Mouse (Mus musculus) kidney, postnatal 0 days (tissue): ENCODE measurements around the gene Igfbp6. TPM values are rescaled to one million over a fixed set of nuclear protein-coding genes. Genes with fewer than 3 reads are reported as not detected.
"Not testable (repeated sequence)": the region's sequence is repeated elsewhere in the genome, so short reads cannot be mapped to it uniquely, and the experiment has no call there.

Source experiments
- ATAC-seq: fragments of 200-750 bp; cut with Nextera tagmentation; replicated peaks from 2 replicates; pipeline ENCODE4 v1.8.0; 2017; ENCODE audit warnings: low read depth, moderate number of reproducible peaks, moderate TSS enrichment, moderate library complexity; ENCODE audit not compliant: low FRiP score
- DNase-seq: peaks from one replicate; pipeline ENCODE4 v3.0.0-alpha.2; 2016; ENCODE audit warnings: low spot score
- H3K27ac ChIP-seq: fragments of 300-500 bp; sonication (generic); 2 replicates; pipeline ENCODE4 v1.5.1; 2014; ENCODE audit warnings: mild to moderate bottlenecking
- H3K27me3 ChIP-seq: fragments of 300-500 bp; sonication (generic); 2 replicates; pipeline ENCODE4 v1.6.1; 2014; ENCODE audit warnings: low read length, mixed read lengths; ENCODE audit not compliant: insufficient read depth
- H3K36me3 ChIP-seq: fragments of 300-500 bp; sonication (generic); 2 replicates; pipeline ENCODE4 v1.6.1; 2014; ENCODE audit warnings: low read length, mixed read lengths; ENCODE audit not compliant: insufficient read depth
- H3K4me1 ChIP-seq: fragments of 300-500 bp; sonication (generic); replicated peaks from 2 replicates; pipeline ENCODE4 v1.6.1; 2014; ENCODE audit warnings: antibody characterized with exemption, low read length, mixed read lengths; ENCODE audit not compliant: insufficient read depth
- H3K4me2 ChIP-seq: fragments of 300-500 bp; sonication (generic); 2 replicates; pipeline ENCODE4 v1.6.1; 2014; ENCODE audit warnings: mild to moderate bottlenecking, low read length, moderate library complexity, mixed read lengths
- H3K4me3 ChIP-seq: fragments of 300-500 bp; sonication (generic); replicated peaks from 2 replicates; pipeline ENCODE4 v1.5.1; 2014; ENCODE audit warnings: low read depth, low read length
- H3K9ac ChIP-seq: fragments of 300-500 bp; sonication (generic); 2 replicates; pipeline ENCODE4 v1.6.1; 2014; ENCODE audit warnings: low read depth, low read length
- H3K9me3 ChIP-seq: fragments of 300-500 bp; sonication (generic); replicated peaks from 2 replicates; pipeline ENCODE4 v1.6.1; 2016; ENCODE audit warnings: low read length, inconsistent platforms, mixed read lengths
- CTCF ChIP-seq: IDR thresholded peaks from 2 replicates; pipeline ENCODE4 v1.5.1; 2016; ENCODE audit warnings: antibody characterized with exemption, low read depth, mild to moderate bottlenecking, moderate library complexity
- WGBS: fragments of 180-500 bp; shearing (Covaris S2); extraction: QIAGEN DNeasy Blood & Tissue Kit; methylation state at CpG from one replicate; pipeline ENCODE4 v1.1.7; 2014; 5-methylcytosine and 5-hydroxymethylcytosine counted together
- polyA plus RNA-seq: library from polyadenylated mRNA; unstranded; fragments of >200 nt; fragmentation: Nextera tagmentation; extraction: Ambion mirVana; gene quantifications from 2 replicates; pipeline ENCODE4 v1.2.1, GENCODE M21; 2015

The Igfbp6 gene
- polyA plus RNA-seq, 1 experiment from 2014 or later, result 28.3 TPM

DNA sequence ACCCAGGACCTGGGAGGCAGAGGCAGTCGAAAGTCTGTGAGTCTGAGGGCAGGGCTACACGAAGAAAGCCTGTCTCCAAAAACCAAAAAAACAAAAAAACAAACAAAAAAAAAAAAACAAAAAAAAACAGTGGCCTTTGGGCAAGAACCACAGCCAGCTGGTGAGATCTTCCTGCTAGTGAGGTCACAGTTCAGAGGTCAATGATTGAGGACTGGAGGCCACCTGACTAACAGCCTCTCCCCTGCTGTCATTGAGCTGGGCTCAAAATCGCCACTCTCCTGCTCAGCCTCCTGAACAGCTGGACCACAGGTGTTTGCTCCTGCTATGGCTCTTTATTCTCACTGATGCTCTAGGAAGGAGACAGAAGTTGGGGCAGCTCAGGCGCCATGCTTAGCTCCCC, 8.5 kb downstream of the Igfbp6 start:
- Histone ChIP-seq H3K36me3 (no peaks in the 10 kb centered on the region), H3K4me1 (0 out of 2 replicates have a peak, but pooled peaks cover 3% of the 10 kb centered on the region), H3K4me2 (no peak overlapping the region), H3K9me3 (no peaks in the 10 kb centered on the region), H3K4me3 (no peak overlapping the region), H3K27me3 (no peaks in the 10 kb centered on the region), H3K9ac (no peak overlapping the region), H3K27ac (no peak overlapping the region)
- no peak for ATAC-seq
- TF ChIP-seq CTCF, result no peak
- WGBS, result 31% methylated on average over 4 of the region's 4 CpGs
- no peak for DNase-seq

DNA sequence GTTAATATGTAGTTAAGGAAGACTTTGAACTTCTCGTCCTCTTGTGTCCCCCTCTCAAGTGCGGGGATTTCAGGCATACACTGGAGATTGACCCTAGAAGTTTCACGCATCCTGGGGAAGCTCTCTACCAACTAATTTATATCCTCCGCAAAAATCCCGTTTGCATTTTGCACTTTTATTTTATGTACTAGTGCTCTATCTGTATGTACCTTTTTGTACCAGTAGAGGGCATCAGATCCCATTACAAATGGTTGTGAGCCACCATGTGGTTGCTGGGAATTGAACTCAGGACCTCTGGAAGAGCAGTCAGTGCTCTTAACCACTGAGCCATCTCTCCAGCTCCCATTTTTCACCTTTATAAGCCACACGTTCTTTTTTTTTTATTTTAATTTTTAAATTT, 10.8 kb downstream of the Igfbp6 start:
- not testable (repeated sequence) for H3K9me3 ChIP-seq, H3K4me3 ChIP-seq, H3K4me2 ChIP-seq, H3K27me3 ChIP-seq, H3K9ac ChIP-seq, H3K36me3 ChIP-seq, H3K27ac ChIP-seq, ATAC-seq, H3K4me1 ChIP-seq, DNase-seq
- 88% methylated on average over 6 of the region's 6 CpGs for WGBS
- peak; percentile 34 for TF ChIP-seq CTCF

DNA sequence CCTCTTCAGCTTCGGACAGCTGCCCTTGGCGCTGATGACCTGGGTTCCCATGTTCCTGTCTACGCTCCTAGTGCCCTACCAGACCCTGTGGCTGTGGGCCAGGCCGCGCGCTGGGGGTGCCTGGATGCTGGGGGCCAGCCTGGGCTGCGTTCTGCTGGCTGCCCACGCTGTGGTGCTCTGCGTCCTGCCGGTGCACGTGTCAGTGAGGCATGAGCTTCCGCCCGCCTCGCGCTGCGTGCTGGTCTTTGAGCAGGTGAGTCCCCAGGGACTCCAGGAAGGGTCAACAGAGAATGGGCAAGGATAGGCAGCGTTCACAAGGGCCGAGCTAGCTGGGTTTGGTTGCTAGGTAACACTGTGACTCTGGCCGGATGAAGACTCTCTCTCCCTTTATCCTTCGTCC, 12.7 kb downstream of the Igfbp6 start:
- 49% methylated on average over 20 of the region's 20 CpGs for WGBS
- DNase-seq (no peak), ATAC-seq (no peak)
- H3K4me1 ChIP-seq, result no peaks in the 10 kb centered on the region
- H3K27ac ChIP-seq, result no peak overlapping the region
- no peaks in the 10 kb centered on the region for H3K36me3 ChIP-seq
- TF ChIP-seq CTCF, result no peak
- no peak overlapping the region for H3K9ac ChIP-seq
- no peaks in the 10 kb centered on the region for H3K27me3 ChIP-seq
- H3K4me2 ChIP-seq, result no peak overlapping the region
- no peaks in the 10 kb centered on the region for H3K9me3 ChIP-seq
- H3K4me3 ChIP-seq, result no peak overlapping the region

DNA sequence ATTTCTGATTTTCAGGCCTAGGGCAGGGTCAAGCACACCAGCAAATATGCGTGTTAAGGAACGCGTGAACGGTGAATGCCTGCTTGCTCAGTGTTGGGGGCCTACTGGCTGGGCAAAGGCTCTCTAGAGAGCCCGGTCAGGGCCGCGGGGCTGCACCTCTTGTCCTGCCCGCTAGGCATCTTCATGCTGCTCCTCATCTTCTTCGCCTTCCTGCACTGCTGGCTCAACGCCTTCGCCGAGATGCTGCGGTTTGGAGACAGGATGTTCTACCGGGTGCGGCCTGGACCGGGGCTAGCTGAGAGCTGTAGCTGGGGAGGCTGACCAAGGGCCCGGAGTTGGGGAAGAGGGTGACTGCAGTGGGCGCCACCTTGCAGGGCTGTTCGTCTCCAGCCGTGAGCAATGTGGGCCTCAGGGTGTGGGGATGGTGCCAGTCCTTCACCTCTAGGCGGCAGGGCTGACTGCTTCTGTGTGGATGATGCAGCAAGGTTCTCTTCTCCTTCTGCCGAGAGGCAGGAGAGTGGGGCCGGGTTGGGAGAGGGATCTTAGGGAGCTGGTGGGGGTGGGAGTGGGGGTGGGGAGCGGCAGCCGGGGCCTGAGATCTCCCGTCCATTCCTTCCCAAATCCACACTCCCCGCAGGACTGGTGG, 16.4 kb downstream of the Igfbp6 start:
- DNase-seq, result no peak
- Histone ChIP-seq H3K27me3 (no peaks in the 10 kb centered on the region), H3K9ac (no peak overlapping the region), H3K9me3 (no peaks in the 10 kb centered on the region), H3K4me2 (no peak overlapping the region), H3K4me1 (no peaks in the 10 kb centered on the region), H3K4me3 (no peak overlapping the region), H3K27ac (no peak overlapping the region), H3K36me3 (no peaks in the 10 kb centered on the region)
- ATAC-seq, result no peak
- TF ChIP-seq CTCF, result no peak
- WGBS, result 70% methylated on average over 25 of the region's 27 CpGs

DNA sequence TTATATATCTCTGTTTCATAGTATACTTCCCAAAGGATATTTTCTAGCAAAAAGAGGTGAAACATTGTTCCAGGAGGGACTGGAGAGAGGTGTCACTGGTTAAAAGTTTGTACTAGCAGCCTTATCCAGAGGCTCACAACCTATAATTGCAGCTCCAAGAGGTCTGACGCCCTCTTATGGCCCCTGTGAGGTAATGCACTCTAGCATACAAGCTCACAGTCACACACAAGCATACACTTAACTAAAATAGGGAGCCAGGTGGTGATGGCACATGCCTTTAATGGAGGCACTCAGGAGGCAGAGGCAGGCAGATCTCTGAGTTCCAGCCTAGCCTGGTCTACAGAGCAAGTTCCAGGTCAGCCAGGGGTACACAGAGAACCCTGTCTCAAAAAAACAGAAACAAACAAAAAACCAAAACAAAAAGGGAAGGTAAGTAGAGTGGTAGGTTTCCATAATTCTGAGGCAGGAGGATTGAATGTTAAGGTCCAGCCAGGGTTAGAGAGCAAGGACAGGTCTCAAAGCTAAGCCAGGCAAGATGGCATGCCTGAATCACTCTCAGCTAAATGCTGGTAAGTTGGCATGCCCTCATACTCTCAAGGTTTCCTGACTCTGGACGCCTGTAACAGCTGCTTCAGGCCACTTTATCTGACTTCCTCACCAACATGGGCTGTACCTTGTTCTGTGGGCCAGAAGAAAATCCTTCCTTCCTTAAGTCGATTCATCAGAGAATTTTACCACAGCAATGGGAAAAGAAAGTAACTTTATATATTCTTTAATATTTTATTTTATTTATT, 19.9 kb downstream of the Igfbp6 start:
- Histone ChIP-seq H3K4me2 (no peak overlapping the region), H3K36me3 (no peaks in the 10 kb centered on the region), H3K9me3 (no peaks in the 10 kb centered on the region), H3K9ac (no peak overlapping the region), H3K27me3 (no peaks in the 10 kb centered on the region), H3K4me3 (no peak overlapping the region), H3K27ac (no peak overlapping the region), H3K4me1 (peaks cover 7% of the 10 kb centered on the region; the same call in 1 of the 2 replicates)
- TF ChIP-seq CTCF, result no peak
- no peak for ATAC-seq
- DNase-seq, result no peak
- WGBS, result 58% methylated on average over 3 of the region's 3 CpGs

DNA sequence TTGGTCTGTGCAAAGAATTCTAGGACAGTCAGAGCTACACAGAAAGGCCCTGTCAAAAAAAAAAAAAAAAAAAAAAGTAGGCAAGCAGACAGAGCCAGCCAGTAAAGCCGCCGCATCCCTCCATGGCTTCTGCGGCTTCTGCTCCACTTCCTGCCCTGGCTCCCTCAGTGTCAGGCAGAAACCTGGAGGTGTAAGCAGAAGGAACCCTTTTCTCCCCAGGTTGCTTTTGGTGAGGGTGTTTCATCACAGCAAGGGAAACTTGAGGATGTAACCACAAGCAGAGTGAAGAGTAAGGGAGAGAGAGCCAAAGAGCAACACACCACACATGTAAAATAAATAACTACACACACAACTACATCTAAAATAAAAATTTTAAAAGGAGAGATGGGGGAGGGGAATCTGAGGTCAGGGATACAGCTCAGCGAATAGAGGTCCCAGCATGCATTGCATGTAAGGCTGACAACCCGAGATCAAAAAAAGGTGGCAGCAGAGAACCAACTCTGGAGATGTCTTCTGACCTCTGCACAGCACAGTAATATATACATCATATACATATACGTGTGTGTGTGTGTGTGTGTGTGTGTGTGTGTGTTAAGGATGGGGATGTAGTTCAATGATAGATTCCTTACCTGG, 21.4 kb downstream of the Igfbp6 start:
- ATAC-seq, result no peak
- H3K9me3 ChIP-seq, result no peaks in the 10 kb centered on the region
- H3K9ac ChIP-seq, result no peak overlapping the region
- H3K27ac ChIP-seq, result no peak overlapping the region
- TF ChIP-seq CTCF, result no peak
- no peaks in the 10 kb centered on the region for H3K36me3 ChIP-seq
- WGBS, result 33% methylated on average over 6 of the region's 6 CpGs
- H3K27me3 ChIP-seq, result no peaks in the 10 kb centered on the region
- no peak overlapping the region for H3K4me2 ChIP-seq
- no peak for DNase-seq
- no peak overlapping the region for H3K4me3 ChIP-seq
- H3K4me1 ChIP-seq, result peaks cover 7% of the 10 kb centered on the region; the same call in 1 of the 2 replicates
